23 mouse cellular contexts compared by ENCODE assay signal in the genomic region with DNA sequence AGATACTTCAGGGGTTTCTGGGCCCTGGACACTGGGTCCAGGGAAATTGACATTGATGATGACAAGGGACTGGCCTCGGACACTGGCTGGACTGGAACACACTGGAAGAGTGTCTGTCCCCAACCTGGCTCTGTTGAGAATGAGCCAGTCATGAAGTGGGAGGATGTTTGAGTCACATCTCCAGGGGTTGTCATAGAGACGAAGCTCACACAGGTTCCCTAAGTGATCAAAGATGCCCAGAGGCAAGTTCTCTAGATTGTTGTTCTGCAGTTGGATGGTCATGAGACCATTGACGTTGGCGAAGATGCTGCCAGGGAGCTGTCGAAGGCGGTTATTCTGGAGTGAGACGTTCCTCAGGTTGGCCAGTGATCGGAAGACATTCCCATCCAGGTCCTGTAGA. TPM values are rescaled to one million over a fixed set of nuclear protein-coding genes. Genes with fewer than 3 reads are reported as not detected.
"Had no signal": no experiment of that assay in that cellular context is flagged by ENCODE, and none has a peak within 500 bp of the region (broad histone marks: within the 10 kb centered on the region; RNA-seq: fewer than 3 reads in every experiment).

No protein-coding gene starts in this region.

- H3K36me3 ChIP-seq: liver, embryonic 15.5 days; lung, embryonic 15.5 days; midbrain, embryonic 10.5 days; midbrain, embryonic 12.5 days; neural tube, embryonic 13.5 days; neural tube, embryonic 15.5 days had no signal

- H3K27me3 ChIP-seq: liver, embryonic 15.5 days; lung, embryonic 15.5 days; neural tube, embryonic 13.5 days; neural tube, embryonic 15.5 days had no signal

- H3K27ac ChIP-seq: liver, embryonic 15.5 days; lung, embryonic 15.5 days; midbrain, embryonic 10.5 days; midbrain, embryonic 12.5 days; neural tube, embryonic 13.5 days; neural tube, embryonic 15.5 days had no signal

- H3K4me3 ChIP-seq: liver, embryonic 15.5 days; lung, embryonic 15.5 days; midbrain, embryonic 10.5 days; midbrain, embryonic 12.5 days; myocyte; neural tube, embryonic 13.5 days; neural tube, embryonic 15.5 days had no signal

- H3K4me2 ChIP-seq: liver, embryonic 15.5 days; lung, embryonic 15.5 days; midbrain, embryonic 12.5 days; neural tube, embryonic 13.5 days; neural tube, embryonic 15.5 days had no signal

- ATAC-seq: liver, postnatal 0 days; lung, postnatal 0 days; midbrain, embryonic 16.5 days had no signal

- H3K4me1 ChIP-seq: liver, embryonic 15.5 days had no signal

- DNase-seq: liver, postnatal 0 days; lung, adult 2 months; lung, postnatal 14 days; lung, postnatal 4 days; midbrain, embryonic 14.5 days; retina, postnatal 1 day; spleen, adult 18-20 months; thymus, adult 18-20 months; thymus, postnatal 14 days; thymus, postnatal 36 days had no signal

- H3K9me3 ChIP-seq: liver, embryonic 15.5 days; lung, embryonic 15.5 days; midbrain, embryonic 10.5 days; midbrain, embryonic 12.5 days; neural tube, embryonic 13.5 days; neural tube, embryonic 15.5 days had no signal

- H3K9ac ChIP-seq: liver, embryonic 15.5 days; liver, postnatal 0 days; lung, embryonic 15.5 days; midbrain, embryonic 12.5 days; neural tube, embryonic 13.5 days; neural tube, embryonic 15.5 days had no signal

RNA-seq across cellular contexts. Expression of gene Cpn2, which starts 5.8 kb away (rescaled TPM):
- polyA plus RNA-seq: lung, embryonic 15.5 days; midbrain, embryonic 10.5 days; midbrain, embryonic 12.5 days; midbrain, embryonic 14.5 days; midbrain, embryonic 16.5 days; myocyte; neural tube, embryonic 11.5 days; neural tube, embryonic 13.5 days; neural tube, embryonic 15.5 days; stomach, embryonic 14.5 days; thymus, postnatal 0 days had no signal

RNA-seq across cellular contexts. Expression of gene Lrrc15, which starts 10.0 kb away (rescaled TPM):
- polyA plus RNA-seq: small intestine, adult 2 months had no signal
